Mouse (Mus musculus) lung, postnatal 0 days (tissue): ENCODE measurements around the gene Rab20.

Experiments
- CTCF ChIP-seq: IDR thresholded peaks from 2 replicates; pipeline ENCODE4 v1.5.1; 2016; ENCODE audit warnings: antibody characterized with exemption, mild to moderate bottlenecking
- EP300 ChIP-seq: IDR thresholded peaks from 2 replicates; pipeline ENCODE4 v1.6.1; 2016; ENCODE audit warnings: antibody characterized with exemption, mild to moderate bottlenecking, control low read depth

GRCm38 (mm10) chr8:11473072-11473471 is 5.4 kb downstream of the Rab20 start:
- 0 out of 2 replicates have a peak, but pooled peaks have one; percentile 7 for TF ChIP-seq CTCF
- no peak for TF ChIP-seq EP300
